Mouse (Mus musculus) adrenal gland, postnatal 36 days (tissue): Measurements from ENCODE around the gene Nfatc2. TPM values are rescaled to one million over a fixed set of nuclear protein-coding genes. Genes with fewer than 3 reads are reported as not detected.

ENCODE experiments used
- DNase-seq, 2 experiments: peaks; one replicate each; pipeline ENCODE4 v3.0.0; 2021; ENCODE audit warnings: mixed read lengths in 1 of 2
- total RNA-seq, 2 experiments: library from RNA; stranded (reverse); gene quantifications; 2 replicates each; pipeline ENCODE4 v1.2.3; 2021

The Nfatc2 gene
- total RNA-seq, 2 experiments from 2014 or later = 2.6 to 3.0 TPM

GRCm38 (mm10) chr2:168609653-168610248 lies 8.3 kb upstream of the Nfatc2 start:
- no peak for DNase-seq

GRCm38 (mm10) chr2:168608125-168608564 lies 6.7 kb upstream of the Nfatc2 start:
- no peak for DNase-seq

- no peak for DNase-seq
Observed at GRCm38 (mm10) chr2:168604655-168605070, 3.2 kb upstream of the Nfatc2 start.

GRCm38 (mm10) chr2:168602387-168602741 lies 907 bp upstream of the Nfatc2 start:
- no peak for DNase-seq

GRCm38 (mm10) chr2:168600750-168601490 lies 537 bp downstream of the Nfatc2 start:
- no peak for DNase-seq

GRCm38 (mm10) chr2:168595693-168596092 lies 5.8 kb downstream of the Nfatc2 start:
- no peak for DNase-seq

- peak; percentile 61 to 71 for DNase-seq
Observed at GRCm38 (mm10) chr2:168593676-168594075, 7.8 kb downstream of the Nfatc2 start.

GRCm38 (mm10) chr2:168593004-168593403 lies 8.5 kb downstream of the Nfatc2 start:
- no peak for DNase-seq

- DNase-seq = no peak
Observed at GRCm38 (mm10) chr2:168591076-168591475, 10.4 kb downstream of the Nfatc2 start.

- DNase-seq = no peak
Observed at GRCm38 (mm10) chr2:168590556-168590955, 10.9 kb downstream of the Nfatc2 start.

- DNase-seq = peak; percentile 63 to 82
Observed at GRCm38 (mm10) chr2:168590168-168590551, 11.3 kb downstream of the Nfatc2 start.

GRCm38 (mm10) chr2:168589368-168590167 lies 11.9 kb downstream of the Nfatc2 start:
- no peak for DNase-seq

GRCm38 (mm10) chr2:168588591-168589367 lies 12.7 kb downstream of the Nfatc2 start:
- no peak for DNase-seq

GRCm38 (mm10) chr2:168587159-168587558 lies 14.3 kb downstream of the Nfatc2 start:
- peak; percentile 40 to 43 for DNase-seq

- DNase-seq = peak in 1 of 2 experiments; percentile 30
Observed at GRCm38 (mm10) chr2:168586512-168586911, 14.9 kb downstream of the Nfatc2 start.

- DNase-seq = no peak
Observed at GRCm38 (mm10) chr2:168584857-168585256, 16.6 kb downstream of the Nfatc2 start.

GRCm38 (mm10) chr2:168584408-168584807 lies 17.0 kb downstream of the Nfatc2 start:
- no peak for DNase-seq

- no peak for DNase-seq
Observed at GRCm38 (mm10) chr2:168583084-168583483, 18.4 kb downstream of the Nfatc2 start.

- DNase-seq = no peak
Observed at GRCm38 (mm10) chr2:168581207-168581854, 20.1 kb downstream of the Nfatc2 start.

GRCm38 (mm10) chr2:168580295-168580915 lies 21.1 kb downstream of the Nfatc2 start:
- no peak for DNase-seq

GRCm38 (mm10) chr2:168579601-168580130 lies 21.8 kb downstream of the Nfatc2 start:
- DNase-seq = no peak
